Comparison of ENCODE assay signal across 13 mouse cellular contexts in genomic region chr10:116382826-116383685, GRCm38 (mm10).
A peak's percentile ranks its signal among the peaks of the same experiment; 100 is the strongest.
DNase-seq lines count a peak whose midpoint lies in the region; ATAC-seq and TF ChIP-seq lines count a peak whose summit lies in the region.
"Had no signal": no experiment of that assay in that cellular context is flagged by ENCODE, and none has a peak within 500 bp of the region (broad histone marks: within the 10 kb centered on the region; RNA-seq: fewer than 3 reads in every experiment).

No protein-coding gene starts in this region.

- H3K27ac ChIP-seq in forebrain, embryonic 14.5 days (ENCODE audit: low read depth, low read length), result no peak overlapping the region
- H3K27ac ChIP-seq in olfactory bulb, adult 2 months (ENCODE audit: insufficient read depth, low read depth, low read length), result peak overlapping the region; percentile 31; the same call in 1 of the 2 replicates
- no peak overlapping the region for H3K27ac ChIP-seq in intestine, embryonic 15.5 days
- H3K27ac ChIP-seq: heart, adult 2 months; hindbrain, embryonic 15.5 days; macrophage had no signal

- H3K9ac ChIP-seq in forebrain, embryonic 14.5 days (ENCODE audit: low read length), result no peak overlapping the region
- H3K9ac ChIP-seq in intestine, embryonic 15.5 days, result no peak overlapping the region
- H3K9ac ChIP-seq: hindbrain, embryonic 15.5 days had no signal

- ATAC-seq in forebrain, embryonic 14.5 days, result peak; percentile 51; the same call in 1 of the 2 replicates
- no peak for ATAC-seq in intestine, embryonic 15.5 days
- ATAC-seq: Patski had no signal

- TF ChIP-seq POLR2A in olfactory bulb, adult 2 months (IDR thresholded peaks at IDR 0.05; ENCODE audit: insufficient read depth, low read depth, low read length), result no peak

- peaks cover 8% of the 10 kb centered on the region; the same call in 1 of the 2 replicates for H3K4me1 ChIP-seq in forebrain, embryonic 14.5 days (ENCODE audit: control insufficient read depth, insufficient read depth, low read length)
- peaks cover 22% of the 10 kb centered on the region for H3K4me1 ChIP-seq in olfactory bulb, adult 2 months (ENCODE audit: control insufficient read depth, insufficient read depth, low read length)
- H3K4me1 ChIP-seq in intestine, embryonic 15.5 days (replicated peaks), result no peaks in the 10 kb centered on the region

- WGBS in forebrain, embryonic 14.5 days, result 38% methylated on average over 13 of the region's 13 CpGs
- 53% methylated on average over 13 of the region's 13 CpGs for WGBS in olfactory bulb, adult 2 months
- WGBS in intestine, embryonic 15.5 days, result 63% methylated on average over 13 of the region's 13 CpGs

- no peak overlapping the region for H3K4me2 ChIP-seq in forebrain, embryonic 14.5 days (ENCODE audit: low read length)
- no peak overlapping the region for H3K4me2 ChIP-seq in intestine, embryonic 15.5 days (replicated peaks)
- H3K4me2 ChIP-seq: hindbrain, embryonic 15.5 days had no signal

- TF ChIP-seq CTCF in olfactory bulb, adult 2 months (IDR thresholded peaks at IDR 0.05; ENCODE audit: insufficient read depth, low read depth, low read length), result no peak

- no peaks in the 10 kb centered on the region; the same call in 1 of the 2 replicates for H3K27me3 ChIP-seq in forebrain, embryonic 14.5 days (replicated peaks; ENCODE audit: control insufficient read depth, insufficient read depth, low read length)
- H3K27me3 ChIP-seq in intestine, embryonic 15.5 days (replicated peaks), result no peaks in the 10 kb centered on the region
- H3K27me3 ChIP-seq: hindbrain, embryonic 15.5 days; Patski had no signal

- H3K36me3 ChIP-seq in forebrain, embryonic 14.5 days (ENCODE audit: control insufficient read depth, insufficient read depth, low read length), result no peaks in the 10 kb centered on the region
- no peaks in the 10 kb centered on the region for H3K36me3 ChIP-seq in intestine, embryonic 15.5 days
- H3K36me3 ChIP-seq: hindbrain, embryonic 15.5 days had no signal

- H3K4me3 ChIP-seq in forebrain, embryonic 14.5 days (ENCODE audit: low read depth, low read length), result no peak overlapping the region
- no peak overlapping the region for H3K4me3 ChIP-seq in olfactory bulb, adult 2 months (ENCODE audit: insufficient read depth, low read depth, low read length)
- H3K4me3 ChIP-seq in intestine, embryonic 15.5 days (replicated peaks), result no peak overlapping the region
- H3K4me3 ChIP-seq: heart, adult 2 months; hindbrain, embryonic 15.5 days had no signal

- H3K9me3 ChIP-seq in forebrain, embryonic 14.5 days (replicated peaks; ENCODE audit: control insufficient read depth, low read length), result no peaks in the 10 kb centered on the region
- no peaks in the 10 kb centered on the region for H3K9me3 ChIP-seq in intestine, embryonic 15.5 days
- H3K9me3 ChIP-seq: hindbrain, embryonic 15.5 days had no signal

- DNase-seq in kidney, adult 9 months, result peak; percentile 45
- no peak for DNase-seq in kidney, adult 11 months
- DNase-seq in brain, adult 2 months (ENCODE audit: low read depth, low spot score), result peak; percentile 42
- peak; percentile 68 for DNase-seq in forebrain, embryonic 14.5 days (ENCODE audit: low spot score)
- DNase-seq in spleen, postnatal 14 days (ENCODE audit: low spot score in 2 of 2), result no peak
- DNase-seq: adrenal gland, postnatal 14 days; heart, adult 2 months; thymus, postnatal 14 days had no signal

Comparison
In these comparisons a context has a peak if more than half of its experiments do, and no peak if none do; other contexts are left out.
1. DNase-seq: peak in kidney, adult 9 months (single experiment), brain, adult 2 months (single experiment) and forebrain, embryonic 14.5 days (single experiment); none in kidney, adult 11 months (single experiment) and spleen, postnatal 14 days (0 of 2).